Mouse (Mus musculus): Measurements from ENCODE around the gene Phf14.

Gene Phf14

DNA sequence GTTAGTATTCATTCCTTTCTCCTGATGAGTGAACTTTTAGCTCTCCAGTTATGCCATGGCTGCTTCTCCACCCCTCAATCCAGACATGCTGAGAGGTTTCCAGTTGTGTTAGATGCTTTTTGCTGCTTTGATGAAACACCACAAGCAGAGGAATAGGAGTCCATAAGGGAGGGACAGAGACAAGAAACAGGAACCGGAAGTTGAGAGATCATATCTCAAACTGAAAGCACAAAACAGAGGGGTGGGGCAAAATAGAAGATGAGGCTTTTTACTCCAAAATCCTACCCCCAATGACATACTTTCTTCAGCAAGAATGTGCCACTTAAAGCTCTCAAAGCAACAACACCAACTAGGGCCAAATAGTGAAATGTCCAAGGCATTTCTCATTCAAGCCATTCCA, 188.1 kb downstream of the Phf14 start:
- no peak for DNase-seq (ENCODE audit: low spot score)

DNA sequence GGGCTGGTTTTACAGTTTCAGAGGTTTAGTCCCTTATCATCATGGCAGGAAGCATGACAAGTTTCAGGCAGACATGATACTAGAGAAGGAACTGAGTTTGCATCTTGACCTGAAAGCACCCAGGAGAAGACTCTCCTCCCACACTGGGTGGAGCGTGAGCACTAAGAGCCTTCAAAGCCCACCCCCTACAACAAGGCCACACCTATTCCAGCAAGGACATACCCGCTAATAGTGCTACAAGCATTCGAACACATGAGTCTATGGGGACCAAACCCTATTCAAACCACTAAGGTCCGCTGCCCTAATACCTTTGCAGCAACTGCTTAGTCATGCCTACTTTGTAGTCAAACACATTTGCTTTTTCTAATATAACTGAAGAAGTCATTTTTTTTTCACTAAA, 189.5 kb downstream of the Phf14 start:
- no peak for DNase-seq (ENCODE audit: low spot score)

DNA sequence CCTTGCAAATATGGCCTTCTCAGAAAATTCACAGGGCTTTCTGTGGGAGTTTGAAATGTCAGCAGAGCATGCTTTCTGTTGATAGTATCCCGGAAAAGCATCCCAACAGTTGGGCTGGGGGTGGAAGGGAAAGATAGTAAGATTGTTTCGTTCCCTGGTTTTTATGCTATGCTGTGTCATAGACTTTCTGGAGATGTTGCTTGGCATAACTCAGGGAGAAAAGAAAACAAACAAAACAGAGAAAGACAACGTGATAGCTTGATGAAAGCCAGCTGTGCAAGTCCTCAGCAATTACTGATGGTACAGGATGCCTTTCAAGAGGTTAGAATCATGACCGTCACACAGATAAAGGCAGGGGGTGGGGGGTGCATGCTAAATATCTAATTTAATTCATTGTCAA, 197.5 kb downstream of the Phf14 start:
- no peak for DNase-seq (ENCODE audit: low spot score)

DNA sequence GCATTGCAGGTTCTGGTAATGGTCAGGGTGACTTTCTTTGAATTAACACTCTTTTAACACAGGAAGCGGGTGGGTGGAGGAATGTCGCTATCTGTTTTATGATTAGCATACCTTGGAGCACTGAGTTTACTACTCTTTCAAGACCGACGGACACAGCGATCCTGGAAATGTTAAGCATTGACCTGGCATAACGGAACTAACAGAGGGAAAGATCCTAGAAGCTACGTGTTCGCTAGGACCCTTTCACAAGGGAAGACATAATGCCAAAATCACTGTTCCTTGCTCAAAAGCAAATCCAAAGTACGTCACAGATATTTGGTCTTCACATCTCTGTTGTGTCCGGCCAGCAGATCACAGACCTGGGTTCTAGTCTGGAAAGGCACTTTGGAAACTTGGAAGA, 199.7 kb downstream of the Phf14 start:
- DNase-seq (ENCODE audit: low spot score) = no peak

DNA sequence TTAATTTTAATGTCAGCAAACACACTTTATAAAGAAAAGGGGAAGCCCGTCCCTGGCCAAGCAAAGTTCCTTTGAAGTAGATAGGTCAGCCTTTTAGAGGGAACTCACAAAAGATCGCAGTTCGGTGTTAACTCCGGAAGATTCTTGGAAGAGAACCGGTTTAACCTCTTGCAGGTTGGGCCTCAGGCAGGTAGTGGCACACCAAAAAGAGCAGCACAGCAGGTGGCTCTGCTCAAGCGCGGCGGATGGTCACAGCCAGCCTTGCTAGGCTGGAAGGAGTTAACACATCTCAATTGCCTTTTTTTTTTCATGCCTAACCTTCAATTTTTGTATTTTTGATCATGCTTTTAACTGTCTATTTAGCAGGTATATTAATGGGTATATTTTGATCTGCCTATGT, 200.2 kb downstream of the Phf14 start:
- no peak for DNase-seq (ENCODE audit: low spot score)

DNA sequence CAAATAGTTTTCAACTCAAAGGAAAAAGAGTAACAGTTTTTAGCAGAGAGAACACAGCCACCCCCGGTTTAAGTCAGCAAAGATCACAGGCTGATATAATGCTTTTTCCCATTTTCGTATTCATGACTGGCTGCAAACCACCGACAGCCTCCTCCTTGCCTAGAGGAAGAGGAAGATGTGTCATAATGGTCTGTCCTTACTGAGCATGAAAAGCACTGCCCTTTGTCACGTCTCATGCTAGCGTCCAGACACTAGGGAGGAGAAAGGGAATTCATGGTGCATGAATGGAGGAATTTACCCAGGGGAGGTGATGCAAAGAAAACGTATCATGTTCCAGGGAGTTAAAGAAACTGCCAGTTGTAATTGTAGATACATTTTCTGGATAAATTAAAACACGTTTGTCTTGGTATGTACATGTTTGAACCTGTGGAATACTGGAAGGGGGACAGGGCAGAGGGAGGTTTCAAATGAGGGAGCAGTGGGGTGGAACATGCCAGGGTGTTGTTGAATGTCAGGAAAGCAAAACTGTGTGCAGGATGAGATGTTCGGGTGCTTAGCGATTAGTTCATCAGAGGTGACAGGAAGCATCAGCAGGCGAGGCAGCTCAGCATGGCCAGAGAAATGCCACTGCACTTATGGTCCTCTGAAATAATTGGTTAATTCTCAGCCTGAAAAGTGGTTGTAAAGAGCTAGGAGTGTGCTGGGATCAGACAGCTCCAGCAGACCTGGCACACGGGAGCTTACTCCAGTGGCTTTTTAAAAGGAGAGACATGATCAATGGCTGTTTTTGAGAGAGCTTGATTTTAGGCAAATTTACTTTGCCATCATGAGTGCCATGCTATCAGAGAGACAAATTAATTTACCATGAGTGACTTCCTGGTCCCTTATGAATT, 209.6 kb downstream of the Phf14 start:
- DNase-seq (ENCODE audit: low spot score) = no peak

DNA sequence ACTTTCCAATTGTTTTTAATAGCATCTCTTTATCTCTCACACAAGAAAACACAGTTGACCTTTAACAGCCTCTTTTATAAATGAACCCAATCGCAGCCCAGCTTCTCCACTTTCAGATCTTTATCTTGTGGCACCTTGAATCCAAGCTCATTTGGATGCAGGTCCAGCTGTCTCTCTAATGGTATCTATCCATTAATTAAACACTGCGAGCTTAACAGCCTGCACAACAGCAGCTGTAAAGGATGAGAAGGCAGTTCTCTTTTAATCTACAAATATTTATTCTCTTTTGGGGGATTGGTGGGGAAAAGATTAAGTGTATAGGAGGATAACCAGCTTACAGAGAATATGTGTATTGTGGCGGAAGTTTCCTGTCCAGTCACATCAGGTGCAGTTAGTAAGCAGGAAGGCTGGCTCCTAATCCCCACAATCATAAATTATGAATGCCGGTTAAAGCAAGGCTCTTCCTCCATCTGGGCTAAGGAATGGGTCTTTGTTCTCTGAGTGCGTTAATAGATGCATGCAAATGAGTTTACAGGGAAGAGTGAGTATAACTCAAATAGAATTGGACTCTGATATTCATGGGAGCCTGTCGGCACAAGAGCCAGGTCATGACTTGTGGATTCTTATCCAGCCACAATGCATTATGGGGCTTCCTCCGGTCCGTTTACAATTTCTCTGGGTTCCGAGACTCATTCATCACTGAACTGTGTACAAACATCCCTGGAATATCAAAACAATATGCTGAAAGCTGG, 210.4 kb downstream of the Phf14 start:
- DNase-seq (ENCODE audit: low spot score) = no peak

DNA sequence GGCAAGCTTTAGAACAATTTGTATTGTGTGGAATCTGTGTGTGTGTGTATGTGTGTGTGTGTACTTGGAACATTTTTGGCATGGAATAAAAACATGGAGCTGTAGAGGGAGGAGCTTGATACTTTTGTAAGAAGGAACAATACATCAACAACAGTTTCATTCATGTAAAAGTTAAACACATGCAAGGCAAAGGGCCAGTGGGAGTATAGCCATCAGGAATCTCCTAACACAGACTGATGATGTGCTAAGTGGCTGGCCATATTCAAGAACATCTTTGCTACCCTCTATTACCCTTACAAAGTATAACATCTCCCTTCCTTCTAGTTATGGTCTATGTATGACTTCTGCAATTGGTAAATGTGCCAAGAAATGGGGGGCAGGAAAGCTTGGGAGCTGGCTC, 215.2 kb downstream of the Phf14 start:
- no peak for DNase-seq (ENCODE audit: low spot score)

DNA sequence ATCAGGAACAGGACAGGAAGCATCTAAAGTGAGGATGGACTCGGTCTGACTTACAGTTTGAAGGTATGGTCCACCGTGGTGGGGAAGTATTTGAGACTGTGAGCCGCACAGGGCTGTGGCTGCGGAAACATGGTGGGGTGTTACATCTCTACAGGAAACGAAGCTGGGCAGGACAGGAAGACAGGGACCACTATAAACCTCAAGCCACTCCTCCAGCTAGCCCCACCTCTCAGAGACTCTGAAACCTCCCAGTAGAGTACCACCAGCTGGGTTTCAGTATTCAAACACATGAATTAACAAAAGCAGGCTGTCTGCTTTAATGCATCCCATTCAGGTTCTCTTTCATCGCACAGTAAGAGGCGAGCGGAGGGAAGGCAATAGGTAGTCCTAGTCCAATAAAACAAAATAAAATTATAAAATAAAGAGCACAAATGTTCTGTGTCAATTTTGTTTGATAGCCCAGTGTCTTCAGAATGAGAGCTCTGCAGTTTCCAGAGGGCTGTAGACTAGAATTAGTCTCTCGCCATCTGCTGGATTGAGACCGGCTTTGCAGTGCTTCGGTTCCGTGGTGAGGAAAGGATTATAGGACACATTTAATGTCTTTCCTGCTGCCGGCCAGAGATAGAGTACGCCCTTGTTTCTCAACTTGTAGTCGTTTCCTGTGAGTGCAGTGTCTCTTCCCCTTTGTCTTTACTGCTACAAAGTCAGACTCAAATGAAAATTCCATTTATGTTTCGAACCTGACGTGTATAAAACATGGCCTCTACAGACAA, 217.6 kb downstream of the Phf14 start:
- peak; percentile 24 for DNase-seq (ENCODE audit: low spot score)

DNA sequence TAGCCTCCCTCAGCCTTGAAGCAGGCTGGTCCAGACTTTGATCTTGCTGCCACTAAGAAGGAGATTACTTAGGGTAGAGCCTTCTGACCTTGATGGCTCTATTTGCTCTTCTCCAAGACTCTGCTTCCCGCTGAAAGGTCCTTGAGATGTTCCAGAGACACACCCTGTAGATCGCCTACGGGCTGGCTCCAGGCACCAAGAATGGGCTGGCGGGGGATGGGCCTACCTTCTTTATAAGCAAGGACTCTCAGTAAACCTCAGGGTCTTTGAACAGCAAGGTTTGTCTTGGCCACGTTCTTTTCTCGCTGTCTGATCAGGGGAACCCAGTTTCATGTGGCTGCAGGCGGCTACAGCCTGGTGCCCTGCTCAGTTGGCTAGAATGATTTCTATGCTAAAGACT, 219.0 kb downstream of the Phf14 start:
- DNase-seq (ENCODE audit: low spot score) = peak; percentile 24

DNA sequence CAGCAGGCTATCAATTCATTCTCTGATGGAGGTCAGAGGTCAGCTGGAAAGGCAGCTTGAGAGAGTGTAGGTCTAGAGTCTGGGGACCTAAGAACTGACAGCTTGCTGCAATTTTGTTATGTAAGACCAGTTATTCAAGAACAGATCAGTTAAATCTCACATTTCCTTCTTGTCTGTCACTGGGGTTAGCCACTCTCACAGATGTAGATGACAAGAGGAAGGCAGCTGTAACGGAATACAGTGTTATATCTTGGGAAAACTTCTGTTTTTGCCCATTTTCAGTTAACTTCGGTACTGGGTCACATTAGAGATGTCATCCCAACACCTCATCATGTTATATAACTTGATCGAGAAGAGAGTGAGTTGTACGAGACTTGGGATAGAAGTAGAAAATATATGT, 219.7 kb downstream of the Phf14 start:
- DNase-seq (ENCODE audit: low spot score) = no peak

Measured in ovary, adult 18-20 months (tissue).